Mouse (Mus musculus): ENCODE measurements around the gene Ptprj. TPM values are rescaled to one million over a fixed set of nuclear protein-coding genes. Genes with fewer than 3 reads are reported as not detected.
A peak's percentile ranks its signal among the peaks of the same experiment; 100 is the strongest.

Gene Ptprj
- polyA plus RNA-seq, 1 experiment, result 23.2 TPM

DNA sequence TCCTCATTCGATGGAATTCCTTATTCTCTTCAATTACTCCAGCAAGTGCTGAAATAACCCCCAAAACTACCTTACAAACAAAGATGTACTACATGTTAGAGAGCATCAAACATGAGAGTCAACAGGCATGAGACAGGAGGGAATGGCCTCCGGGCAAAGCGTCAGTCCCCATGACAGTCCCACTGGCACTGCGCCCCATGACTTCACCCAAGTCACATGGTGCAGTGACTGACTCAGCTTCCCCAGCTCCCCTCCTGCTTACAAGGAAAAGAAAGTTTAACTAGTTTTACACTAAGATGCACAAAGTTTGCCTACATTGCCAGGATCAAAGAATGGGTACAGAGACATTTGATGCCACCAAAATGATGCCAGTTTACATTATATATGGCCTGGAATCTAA, 71.2 kb downstream of the Ptprj start:
- no peak overlapping the region for H3K4me3 ChIP-seq (ENCODE audit: insufficient read depth, low read depth, low read length)
- no peaks in the 10 kb centered on the region; the same call in 1 of the 2 replicates for H3K4me1 ChIP-seq (ENCODE audit: control insufficient read depth, insufficient read depth, low read length)
- no peaks in the 10 kb centered on the region for H3K36me3 ChIP-seq (ENCODE audit: control insufficient read depth, insufficient read depth, low read length)
- no peak for DNase-seq
- H3K27me3 ChIP-seq (replicated peaks; ENCODE audit: control insufficient read depth, insufficient read depth, low read length), result no peaks in the 10 kb centered on the region
- H3K27ac ChIP-seq (ENCODE audit: insufficient read depth, low read depth, low read length), result no peak overlapping the region
- 76% methylated on average over 4 of the region's 4 CpGs for WGBS
- TF ChIP-seq POLR2A (IDR thresholded peaks at IDR 0.05; ENCODE audit: low read depth, low read length), result no peak
- TF ChIP-seq CTCF (conservative IDR thresholded peaks at IDR 0.05; ENCODE audit: insufficient read depth, insufficient read length, low read depth, low read length), result no peak

GRCm38 (mm10) chr2:90506143-90506542, 74.3 kb downstream of the Ptprj start:
- Histone ChIP-seq H3K36me3 (ENCODE audit: control insufficient read depth, insufficient read depth, low read length) (no peaks in the 10 kb centered on the region), H3K27me3 (replicated peaks; ENCODE audit: control insufficient read depth, insufficient read depth, low read length) (no peaks in the 10 kb centered on the region), H3K27ac (ENCODE audit: insufficient read depth, low read depth, low read length) (no peak overlapping the region), H3K4me1 (ENCODE audit: control insufficient read depth, insufficient read depth, low read length) (peaks cover 10% of the 10 kb centered on the region; the same call in 1 of the 2 replicates), H3K4me3 (ENCODE audit: insufficient read depth, low read depth, low read length) (no peak overlapping the region)
- WGBS, result 78% methylated on average over 3 of the region's 3 CpGs
- DNase-seq, result no peak
- TF ChIP-seq POLR2A (IDR thresholded peaks at IDR 0.05; ENCODE audit: low read depth, low read length) (no peak), CTCF (conservative IDR thresholded peaks at IDR 0.05; ENCODE audit: insufficient read depth, insufficient read length, low read depth, low read length) (no peak)

- WGBS, result 48% methylated on average over 6 of the region's 6 CpGs
- TF ChIP-seq CTCF (conservative IDR thresholded peaks at IDR 0.05; ENCODE audit: insufficient read depth, insufficient read length, low read depth, low read length) (0 out of 2 replicates have a peak, but pooled peaks have one; percentile 14), POLR2A (IDR thresholded peaks at IDR 0.05; ENCODE audit: low read depth, low read length) (no peak)
These were observed 75.7 kb downstream of the Ptprj start for GRCm38 (mm10) chr2:90504731-90505171.

GRCm38 (mm10) chr2:90503182-90503833, 77.1 kb downstream of the Ptprj start:
- Histone ChIP-seq H3K36me3 (ENCODE audit: control insufficient read depth, insufficient read depth, low read length) (no peaks in the 10 kb centered on the region), H3K27ac (ENCODE audit: insufficient read depth, low read depth, low read length) (peak overlapping the region; percentile 64; the same call in 1 of the 2 replicates), H3K4me3 (ENCODE audit: insufficient read depth, low read depth, low read length) (no peak overlapping the region), H3K27me3 (replicated peaks; ENCODE audit: control insufficient read depth, insufficient read depth, low read length) (no peaks in the 10 kb centered on the region), H3K4me1 (ENCODE audit: control insufficient read depth, insufficient read depth, low read length) (peaks cover 10% of the 10 kb centered on the region; the same call in 1 of the 2 replicates)
- no peak for DNase-seq
- 57% methylated on average over 3 of the region's 3 CpGs for WGBS
- TF ChIP-seq CTCF (conservative IDR thresholded peaks at IDR 0.05; ENCODE audit: insufficient read depth, insufficient read length, low read depth, low read length) (no peak), POLR2A (IDR thresholded peaks at IDR 0.05; ENCODE audit: low read depth, low read length) (no peak)

More at GRCm38 (mm10) chr2:90504731-90505171, 75.7 kb downstream of the Ptprj start:
- peaks cover 10% of the 10 kb centered on the region; the same call in 1 of the 2 replicates for H3K4me1 ChIP-seq (ENCODE audit: control insufficient read depth, insufficient read depth, low read length)
- no peak overlapping the region for H3K27ac ChIP-seq (ENCODE audit: insufficient read depth, low read depth, low read length)
- H3K4me3 ChIP-seq (ENCODE audit: insufficient read depth, low read depth, low read length), result no peak overlapping the region
- no peaks in the 10 kb centered on the region for H3K27me3 ChIP-seq (replicated peaks; ENCODE audit: control insufficient read depth, insufficient read depth, low read length)
- peak; percentile 43 for DNase-seq
- no peaks in the 10 kb centered on the region for H3K36me3 ChIP-seq (ENCODE audit: control insufficient read depth, insufficient read depth, low read length)

DNA sequence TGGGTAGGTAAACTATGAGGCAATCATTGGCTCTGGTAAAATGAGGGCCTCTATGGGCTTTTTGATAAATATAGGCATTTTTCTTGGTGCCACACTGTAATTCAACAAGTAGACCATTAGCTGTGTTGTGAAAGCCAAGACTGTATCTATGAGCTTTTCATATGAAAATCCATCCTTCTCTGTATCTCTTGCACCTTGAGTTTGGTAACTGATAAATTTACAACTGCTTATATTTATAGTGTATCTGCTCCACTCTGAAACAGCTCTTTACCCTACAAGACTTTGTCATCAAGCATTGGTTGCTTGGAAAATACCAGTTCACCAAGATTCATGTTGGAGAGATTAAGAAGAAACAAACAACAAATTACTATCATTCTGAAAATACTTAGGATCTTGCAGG, 77.7 kb downstream of the Ptprj start:
- TF ChIP-seq CTCF (conservative IDR thresholded peaks at IDR 0.05; ENCODE audit: insufficient read depth, insufficient read length, low read depth, low read length), result no peak
- TF ChIP-seq POLR2A (IDR thresholded peaks at IDR 0.05; ENCODE audit: low read depth, low read length), result no peak
- H3K36me3 ChIP-seq (ENCODE audit: control insufficient read depth, insufficient read depth, low read length), result no peaks in the 10 kb centered on the region
- 0 out of 2 replicates have a peak overlapping the region, but pooled peaks have one; percentile 64 for H3K27ac ChIP-seq (ENCODE audit: insufficient read depth, low read depth, low read length)
- H3K4me1 ChIP-seq (ENCODE audit: control insufficient read depth, insufficient read depth, low read length), result peaks cover 13% of the 10 kb centered on the region
- no peak for DNase-seq
- H3K27me3 ChIP-seq (replicated peaks; ENCODE audit: control insufficient read depth, insufficient read depth, low read length), result no peaks in the 10 kb centered on the region
- H3K4me3 ChIP-seq (ENCODE audit: insufficient read depth, low read depth, low read length), result no peak overlapping the region

DNA sequence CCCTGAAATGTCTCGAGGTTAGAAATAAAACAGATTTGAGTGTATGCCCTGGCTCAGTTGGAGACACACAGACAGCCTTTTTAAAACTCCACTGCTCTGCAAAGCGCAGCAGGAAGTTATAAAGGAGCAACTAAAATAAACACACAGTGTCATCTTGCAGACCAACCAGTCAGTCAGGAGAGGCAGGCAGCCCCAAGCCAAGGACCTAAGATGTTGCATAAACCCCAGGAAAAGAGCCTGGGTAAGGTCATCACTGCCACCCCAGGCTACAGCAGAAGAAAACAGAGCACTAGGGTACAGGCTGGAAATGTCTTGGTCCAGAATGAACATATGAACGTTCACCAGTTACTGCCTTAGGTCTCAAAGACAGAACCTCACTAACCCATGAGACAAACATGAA, 78.7 kb downstream of the Ptprj start:
- no peak overlapping the region for H3K4me3 ChIP-seq (ENCODE audit: insufficient read depth, low read depth, low read length)
- WGBS, result 28% methylated on average over 3 of the region's 3 CpGs

GRCm38 (mm10) chr2:90500892-90501291, 79.6 kb downstream of the Ptprj start:
- no peak overlapping the region for H3K27ac ChIP-seq (ENCODE audit: insufficient read depth, low read depth, low read length)
- no peaks in the 10 kb centered on the region for H3K27me3 ChIP-seq (replicated peaks; ENCODE audit: control insufficient read depth, insufficient read depth, low read length)
- TF ChIP-seq POLR2A (IDR thresholded peaks at IDR 0.05; ENCODE audit: low read depth, low read length) (no peak), CTCF (conservative IDR thresholded peaks at IDR 0.05; ENCODE audit: insufficient read depth, insufficient read length, low read depth, low read length) (no peak)
- no peak overlapping the region for H3K4me3 ChIP-seq (ENCODE audit: insufficient read depth, low read depth, low read length)
- H3K36me3 ChIP-seq (ENCODE audit: control insufficient read depth, insufficient read depth, low read length), result no peaks in the 10 kb centered on the region
- H3K4me1 ChIP-seq (ENCODE audit: control insufficient read depth, insufficient read depth, low read length), result peaks cover 28% of the 10 kb centered on the region
- no peak for DNase-seq

More for the DNA sequence above, 78.7 kb downstream of the Ptprj start:
- no peaks in the 10 kb centered on the region for H3K27me3 ChIP-seq (replicated peaks; ENCODE audit: control insufficient read depth, insufficient read depth, low read length)
- no peaks in the 10 kb centered on the region for H3K36me3 ChIP-seq (ENCODE audit: control insufficient read depth, insufficient read depth, low read length)
- no peak for TF ChIP-seq POLR2A (IDR thresholded peaks at IDR 0.05; ENCODE audit: low read depth, low read length)
- no peak for TF ChIP-seq CTCF (conservative IDR thresholded peaks at IDR 0.05; ENCODE audit: insufficient read depth, insufficient read length, low read depth, low read length)
- peak overlapping the region; percentile 71; the same call in 1 of the 2 replicates for H3K27ac ChIP-seq (ENCODE audit: insufficient read depth, low read depth, low read length)
- DNase-seq, result no peak
- peaks cover 21% of the 10 kb centered on the region for H3K4me1 ChIP-seq (ENCODE audit: control insufficient read depth, insufficient read depth, low read length)

Measured in kidney, adult 2 months (tissue).